Mouse (Mus musculus) cortical plate, adult 2 months (tissue): ENCODE measurements around the gene Gm16442.
"Not testable (repeated sequence)": the region's sequence is repeated elsewhere in the genome, so short reads cannot be mapped to it uniquely, and the experiment has no call there.

Source experiments
- CTCF ChIP-seq: fragments of 200-500 bp; IDR thresholded peaks from 2 replicates; pipeline ENCODE4 v1.5.1; 2011; ENCODE audit warnings: mild to moderate bottlenecking, control low read depth, low read length; ENCODE audit not compliant: insufficient read depth; ENCODE audit errors: extremely low read depth
- POLR2A ChIP-seq: fragments of 200-500 bp; IDR thresholded peaks from 2 replicates; pipeline ENCODE4 v1.6.1; 2011; ENCODE audit warnings: mild to moderate bottlenecking, low read length, control low read depth; ENCODE audit not compliant: insufficient read depth; ENCODE audit errors: extremely low read depth

GRCm38 (mm10) chr7:20099380-20099779, 23.0 kb downstream of the Gm16442 start, which contains the start of gene Vmn1r91:
- not testable (repeated sequence) for TF ChIP-seq CTCF, POLR2A
